Mouse (Mus musculus) granulocyte monocyte progenitor cell, adult 5-6 weeks (primary cell): ENCODE results near the gene Gm17349. TPM values are rescaled to one million over a fixed set of nuclear protein-coding genes. Genes with fewer than 3 reads are reported as not detected.
"Not testable (repeated sequence)": the region's sequence is repeated elsewhere in the genome, so short reads cannot be mapped to it uniquely, and the experiment has no call there.

ENCODE experiments used
- ATAC-seq: replicated peaks from 2 replicates; pipeline ENCODE4 v1.8.0; 2016; ENCODE audit warnings: mild to moderate bottlenecking, moderate TSS enrichment, inconsistent platforms; ENCODE audit not compliant: poor library complexity, severe bottlenecking
- total RNA-seq, 2 experiments: library from RNA; stranded (forward) in 1 of 2; stranded (reverse) in 1 of 2; fragments of 200-712, 200-1000 nt in 1 of 2; fragments of >200 nt in 1 of 2; fragmentation: Nextera tagmentation in 1 of 2; gene quantifications; 2 replicates each; pipeline ENCODE4 v1.2.3; 2014 to 2017

Gene Gm17349
- total RNA-seq (2014; fragmentation: Nextera tagmentation): not detected in 2 replicates
- not detected in 2 replicates for total RNA-seq (2017)

- peak; percentile 48; the same call in 1 of the 2 replicates for ATAC-seq
Observed at GRCm38 (mm10) chr15:99705440-99706048, at the start of gene Gm17349. Gene Gm17349 (minus strand): TSS chr15:99705490.

DNA sequence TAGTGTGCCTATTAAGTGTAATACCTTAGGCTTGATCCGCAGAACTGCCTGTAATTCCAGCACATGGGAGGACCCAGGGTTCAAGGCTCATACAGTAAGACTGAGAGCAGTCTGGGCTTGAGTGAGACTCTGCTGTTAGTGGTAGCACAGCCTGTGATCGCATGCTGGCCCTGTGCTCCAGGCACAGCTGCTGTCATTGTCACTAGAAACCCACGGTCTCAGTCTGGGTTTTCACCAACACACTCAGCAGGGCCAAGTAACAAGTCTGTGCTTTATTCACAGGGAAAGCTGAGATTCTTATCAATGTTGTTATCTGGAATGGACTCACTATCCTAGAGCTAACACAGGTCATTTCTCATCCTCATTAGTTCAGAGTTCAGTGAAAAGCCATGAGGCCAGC, 48.9 kb upstream of the Gm17349 start:
- ATAC-seq: no peak

- no peak for ATAC-seq
Observed at GRCm38 (mm10) chr15:99740229-99740628, 34.9 kb upstream of the Gm17349 start.

- no peak for ATAC-seq
Observed at GRCm38 (mm10) chr15:99736675-99737074, 31.4 kb upstream of the Gm17349 start.

- no peak for ATAC-seq
Observed at GRCm38 (mm10) chr15:99735631-99736030, 30.3 kb upstream of the Gm17349 start.

GRCm38 (mm10) chr15:99733186-99733585, 27.9 kb upstream of the Gm17349 start:
- ATAC-seq: no peak

GRCm38 (mm10) chr15:99731678-99732077, 26.4 kb upstream of the Gm17349 start:
- no peak for ATAC-seq

DNA sequence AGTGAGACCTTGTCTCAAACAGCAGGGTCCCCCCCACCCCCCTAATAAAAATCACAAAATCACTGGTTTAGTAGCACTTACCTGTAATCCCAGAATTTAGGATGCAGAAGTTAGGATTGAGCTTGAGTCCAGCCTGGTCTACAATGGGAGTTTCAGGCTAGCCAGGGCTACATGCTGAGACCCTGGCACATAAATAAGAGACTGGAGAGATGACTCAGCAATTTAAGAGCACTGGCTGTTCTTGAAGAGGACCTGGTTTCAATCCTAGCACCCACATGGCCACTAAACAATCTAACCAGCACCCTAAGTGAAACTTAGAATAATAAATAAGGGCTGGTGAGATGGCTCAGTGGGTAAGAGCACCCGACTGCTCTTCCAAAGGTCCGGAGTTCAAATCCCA, 25.9 kb upstream of the Gm17349 start:
- ATAC-seq: no peak

DNA sequence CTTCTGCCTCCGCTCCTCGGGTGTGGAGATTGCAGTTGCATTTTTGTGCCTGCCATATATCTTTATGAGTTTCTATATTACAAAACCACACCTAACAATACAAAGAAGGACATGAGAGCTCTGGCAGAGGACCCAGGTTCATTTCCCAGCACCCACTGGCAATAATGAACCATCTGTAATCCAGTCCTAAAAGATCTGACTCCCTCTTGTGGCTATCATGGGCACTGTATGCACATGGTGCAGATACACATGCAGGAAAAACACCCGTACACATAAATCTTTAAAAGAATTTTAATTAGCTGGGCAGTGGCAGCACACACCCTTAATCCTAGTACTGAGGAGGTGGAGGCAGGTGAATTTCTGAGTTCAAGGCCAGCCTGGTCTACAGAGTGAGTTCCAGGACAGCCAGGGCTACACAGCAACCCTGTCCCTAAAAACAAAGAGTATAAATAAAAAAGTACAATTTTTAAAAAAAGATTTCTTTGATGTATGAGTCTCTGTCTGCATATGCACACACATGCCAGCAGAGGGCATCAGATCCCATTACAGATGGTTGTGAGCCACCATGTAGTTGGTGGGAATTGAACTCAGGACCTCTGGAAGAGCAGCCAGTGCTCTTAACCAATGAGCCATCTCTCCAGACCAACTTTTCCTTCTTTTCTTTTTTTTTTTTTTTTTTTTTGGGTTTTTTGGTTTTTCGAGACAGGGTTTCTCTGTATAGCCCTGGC, 23.9 kb upstream of the Gm17349 start:
- no peak for ATAC-seq

DNA sequence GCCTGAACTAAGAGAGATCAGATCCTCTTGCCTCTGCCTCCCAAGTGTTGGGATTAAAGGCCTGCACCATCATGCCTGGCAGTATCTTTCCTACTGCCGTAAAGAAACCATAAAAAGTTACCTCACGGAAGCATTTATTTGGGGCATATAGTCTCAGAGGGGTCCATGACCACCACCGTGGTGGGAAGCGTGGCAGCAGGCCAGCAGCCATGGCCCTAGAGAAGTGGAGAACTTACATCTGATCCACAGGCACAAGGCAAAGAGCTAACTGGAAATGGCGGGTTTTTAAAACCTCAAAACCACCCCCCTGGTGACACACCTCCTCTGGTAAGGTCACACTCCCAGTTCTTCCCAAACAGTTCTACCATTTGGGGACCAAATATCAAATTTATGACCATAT, 22.9 kb upstream of the Gm17349 start:
- ATAC-seq: no peak

DNA sequence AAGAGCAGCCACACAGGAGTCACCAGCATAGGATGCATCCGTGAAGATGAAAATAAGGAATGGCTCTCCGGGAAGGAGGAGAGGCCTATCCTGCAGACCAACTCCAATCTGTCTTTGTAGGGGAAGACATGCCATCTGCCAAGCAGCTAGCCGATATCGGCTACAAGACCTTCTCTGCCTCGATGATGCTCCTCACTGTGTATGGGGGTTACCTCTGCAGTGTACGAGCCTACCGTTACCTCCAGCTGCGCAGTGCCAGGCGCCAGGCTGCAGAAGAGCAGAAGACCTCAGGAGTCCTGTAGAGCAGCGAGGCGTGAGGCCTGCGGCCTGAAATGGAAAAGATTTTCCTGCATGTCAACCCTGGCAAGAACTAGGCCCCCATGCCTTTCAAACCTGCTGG, 22.2 kb upstream of the Gm17349 start:
- ATAC-seq: no peak

GRCm38 (mm10) chr15:99727039-99727438, 21.7 kb upstream of the Gm17349 start:
- not testable (repeated sequence) for ATAC-seq

DNA sequence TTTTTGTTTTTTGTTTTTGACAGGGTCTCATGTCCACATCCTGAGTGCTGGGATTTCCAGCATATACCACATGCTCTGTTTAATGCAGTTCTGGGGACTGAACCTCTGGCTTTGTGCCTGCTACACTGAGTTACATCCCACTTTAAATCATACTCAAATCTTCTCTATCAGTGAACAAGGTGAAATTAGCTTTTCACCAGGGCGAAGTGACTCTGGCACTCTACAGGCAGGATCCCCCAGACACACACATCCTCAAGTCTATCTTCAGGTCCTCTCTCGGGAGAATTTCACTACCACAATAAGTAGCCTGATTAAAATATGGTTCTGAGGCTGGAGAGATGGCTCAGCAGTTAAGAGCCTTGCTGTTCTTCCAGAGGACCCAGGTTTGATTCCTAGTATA, 21.3 kb upstream of the Gm17349 start:
- ATAC-seq: no peak

- peak; percentile 87 for ATAC-seq
Observed at GRCm38 (mm10) chr15:99725341-99726155, 20.3 kb upstream of the Gm17349 start, which contains the start of gene Cox14. Gene Cox14 (plus strand): TSS chr15:99725618.

- ATAC-seq: peak; percentile 18
Observed at GRCm38 (mm10) chr15:99724292-99725021, 19.2 kb upstream of the Gm17349 start.

GRCm38 (mm10) chr15:99723515-99724291, 18.4 kb upstream of the Gm17349 start:
- ATAC-seq: peak; percentile 18

DNA sequence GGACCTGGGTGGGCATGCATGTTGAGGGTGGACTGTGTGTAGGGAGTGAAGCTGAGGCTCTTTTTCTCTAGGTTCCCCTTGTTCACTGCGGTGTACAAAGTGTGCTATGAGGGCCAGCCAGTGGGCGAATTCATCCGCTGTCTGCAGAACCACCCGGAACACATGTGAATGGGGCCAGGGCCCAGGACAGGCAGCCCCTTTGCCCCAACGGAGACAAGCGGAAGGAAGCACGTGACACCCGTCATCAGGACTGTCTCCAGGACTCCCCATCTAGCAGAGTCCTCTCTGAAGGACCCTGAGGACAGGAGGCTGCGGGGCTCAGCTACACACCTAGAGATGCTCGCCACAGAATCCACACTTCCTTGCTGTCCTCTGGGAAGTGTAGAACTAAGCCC, 17.8 kb upstream of the Gm17349 start:
- ATAC-seq: no peak

DNA sequence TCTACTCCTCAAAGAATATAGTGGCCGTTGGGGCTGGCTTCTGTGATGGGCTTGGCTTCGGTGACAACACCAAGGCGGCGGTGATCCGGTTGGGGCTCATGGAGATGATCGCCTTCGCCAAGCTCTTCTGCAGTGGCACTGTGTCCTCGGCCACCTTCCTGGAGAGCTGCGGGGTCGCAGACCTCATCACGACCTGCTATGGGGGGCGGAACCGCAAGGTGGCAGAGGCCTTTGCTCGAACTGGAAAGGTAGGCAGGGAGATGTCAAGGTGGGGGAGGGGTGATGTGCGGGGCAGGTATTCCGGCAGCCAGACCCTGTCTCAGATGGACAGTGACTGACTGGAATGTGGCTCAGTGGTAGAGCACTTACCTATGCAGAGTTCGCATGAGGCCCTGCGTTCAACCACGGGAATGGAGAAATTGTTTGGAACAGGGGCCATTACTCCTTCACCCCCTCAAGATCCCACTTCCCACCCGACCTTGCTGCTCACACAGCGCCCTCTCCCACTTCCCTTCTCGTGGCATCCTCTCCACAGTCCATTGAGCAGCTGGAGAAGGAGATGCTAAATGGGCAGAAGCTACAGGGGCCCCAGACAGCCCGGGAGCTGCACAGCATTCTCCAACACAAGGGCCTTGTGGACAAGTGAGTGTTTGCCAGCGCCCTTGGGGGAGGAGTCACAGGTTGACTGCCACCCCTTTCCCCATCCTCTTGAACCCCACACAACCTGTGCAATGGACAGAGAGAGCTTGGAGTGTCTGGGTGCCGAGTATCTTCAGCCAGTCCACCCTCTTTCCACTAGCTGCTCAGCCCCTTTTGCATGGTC, 16.8 kb upstream of the Gm17349 start:
- ATAC-seq: no peak

GRCm38 (mm10) chr15:99719865-99720264, 14.6 kb upstream of the Gm17349 start:
- ATAC-seq: no peak
